Mouse (Mus musculus): ENCODE results near the gene Aplp2.

DNA sequence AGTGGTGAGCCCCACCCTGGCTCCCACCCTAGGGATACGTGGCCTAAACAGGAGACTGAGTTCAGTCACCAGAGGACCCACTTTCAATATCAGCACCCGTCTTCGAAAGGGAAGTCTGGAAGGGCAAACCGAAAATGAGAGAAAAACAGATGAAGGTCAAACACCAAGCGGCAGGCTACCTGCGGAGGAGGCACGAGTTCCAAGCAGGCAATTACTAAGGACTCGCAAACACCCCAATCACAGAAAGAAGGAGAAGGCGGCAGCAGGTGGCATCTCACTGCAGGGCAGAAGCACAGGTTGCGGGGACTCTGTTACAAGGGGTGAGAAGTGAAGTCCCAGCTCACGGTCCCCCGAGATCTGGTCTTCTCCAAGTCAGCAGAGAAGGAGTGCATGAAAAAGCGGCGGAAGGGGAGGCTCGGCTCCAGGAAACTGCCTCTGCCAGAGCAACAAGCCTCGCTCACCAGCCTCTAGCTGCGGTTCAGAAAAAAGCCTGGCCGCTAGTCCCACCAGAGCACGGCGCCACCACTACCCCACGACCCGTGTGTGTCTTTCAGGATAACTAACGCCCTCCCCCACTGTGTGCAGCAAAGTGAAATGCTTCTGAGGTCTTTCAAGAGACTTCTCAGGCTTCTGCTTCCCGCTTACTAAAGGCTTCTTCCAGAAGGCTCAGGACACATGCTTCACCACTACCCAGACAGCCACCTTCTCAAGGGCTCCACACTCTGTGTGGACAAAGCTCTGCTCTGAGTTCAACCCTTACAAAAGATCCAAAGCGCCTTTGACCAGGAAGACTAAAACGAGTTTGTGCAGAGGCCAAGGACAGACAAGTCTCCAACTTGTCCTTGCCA, 81.0 kb downstream of the Aplp2 start:
- TF ChIP-seq CTCF (IDR thresholded peaks at IDR 0.05; ENCODE audit: low read depth) (no peak), EP300 (IDR thresholded peaks at IDR 0.05; ENCODE audit: low read depth) (no peak)
